Mouse (Mus musculus) spleen, adult 2 months (tissue): ENCODE data around the gene Slc39a9. TPM values are rescaled to one million over a fixed set of nuclear protein-coding genes. Genes with fewer than 3 reads are reported as not detected.

ENCODE experiments used
- DNase-seq, 2 experiments: peaks; one replicate each; pipeline versions ENCODE4 v3.0.0 to v3.0.0-alpha.2; 2012 to 2021; ENCODE audit warnings: low spot score in 2 of 2, low read depth in 1 of 2
- H3K27ac ChIP-seq: fragments of 200-500 bp; 2 replicates; pipeline ENCODE4 v1.5.1; 2012; ENCODE audit warnings: low read length, inconsistent platforms; ENCODE audit not compliant: insufficient read depth
- H3K27me3 ChIP-seq: fragments of 200-500 bp; 2 replicates; pipeline ENCODE4 v1.6.1; 2012; ENCODE audit warnings: mild to moderate bottlenecking, moderate library complexity, low read length, inconsistent platforms; ENCODE audit not compliant: control insufficient read depth, insufficient read depth
- H3K36me3 ChIP-seq: fragments of 200-500 bp; 2 replicates; pipeline ENCODE4 v1.6.1; 2012; ENCODE audit warnings: mild to moderate bottlenecking, low read length, inconsistent platforms; ENCODE audit not compliant: control insufficient read depth, insufficient read depth
- H3K4me1 ChIP-seq: fragments of 200-500 bp; 2 replicates; pipeline ENCODE4 v1.6.1; 2011; ENCODE audit warnings: inconsistent platforms; ENCODE audit not compliant: control insufficient read depth, insufficient read depth, insufficient read length
- H3K4me3 ChIP-seq: fragments of 200-500 bp; 2 replicates; pipeline ENCODE4 v1.5.1; 2011; ENCODE audit warnings: mild to moderate bottlenecking, inconsistent platforms; ENCODE audit not compliant: insufficient read depth, insufficient read length; ENCODE audit errors: extremely low read depth
- CTCF ChIP-seq: fragments of 200-500 bp; IDR thresholded peaks from 2 replicates; pipeline ENCODE4 v1.5.1; 2011; ENCODE audit warnings: mild to moderate bottlenecking, inconsistent platforms; ENCODE audit not compliant: insufficient read depth, insufficient read length, insufficient replicate concordance; ENCODE audit errors: extremely low read depth
- POLR2A ChIP-seq: fragments of 200-500 bp; IDR thresholded peaks from 2 replicates; pipeline ENCODE4 v1.6.1; 2011; ENCODE audit warnings: low read depth, low read length, inconsistent platforms
- WGBS: fragments of 180-500 bp; shearing (Covaris S2); methylation state at CpG from one replicate; pipeline ENCODE4 v1.1.7; 2018; 5-methylcytosine and 5-hydroxymethylcytosine counted together
- polyA plus RNA-seq: library from polyadenylated mRNA; depleted of rRNA; stranded (reverse); fragments of >200 nt; gene quantifications from 2 replicates; pipeline ENCODE4 v1.2.3, GENCODE M21; 2012

The Slc39a9 gene
- polyA plus RNA-seq, 1 experiment = 24.5 TPM

DNA sequence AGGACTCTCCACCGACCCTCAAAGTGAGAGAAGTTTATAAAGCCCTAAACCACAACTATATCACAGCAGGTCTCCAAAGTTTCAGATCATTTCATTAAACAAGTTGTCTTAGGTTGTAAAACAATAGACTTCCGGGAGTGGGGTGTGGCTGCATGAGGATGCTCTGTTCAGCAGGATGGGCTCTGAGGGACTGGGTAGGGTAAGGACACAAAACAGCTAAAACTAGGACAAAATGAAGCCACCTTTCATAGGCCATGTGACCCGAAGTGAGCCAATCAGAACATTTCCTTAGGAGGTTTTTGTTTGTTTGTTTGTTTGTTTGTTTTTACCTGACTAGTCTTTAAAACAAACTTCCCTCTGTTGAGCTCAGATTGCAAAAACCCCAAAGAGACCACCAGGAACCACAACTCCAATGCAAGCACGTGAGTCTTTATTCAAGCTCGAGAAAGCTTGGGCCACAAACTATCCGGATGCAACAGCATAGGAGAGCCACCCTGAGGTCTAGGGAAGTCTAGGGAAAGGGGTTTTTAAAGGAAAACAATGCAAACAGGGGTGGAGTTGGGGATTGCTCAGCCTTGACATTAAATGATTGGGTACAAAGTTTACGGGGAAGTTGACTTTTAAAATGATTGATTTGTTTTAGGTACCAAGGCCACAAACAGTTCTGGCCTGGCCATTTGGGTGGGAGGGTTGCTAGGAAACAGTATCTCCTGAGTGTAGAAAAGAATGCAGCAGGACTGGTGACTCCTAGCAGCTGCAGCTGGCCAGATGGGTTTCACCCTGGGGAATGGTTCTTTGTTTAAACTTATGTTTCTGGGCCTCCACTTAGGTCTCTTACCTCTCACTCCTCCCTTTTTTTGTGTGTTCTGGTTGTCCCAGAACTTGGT, 28.1 kb upstream of the Slc39a9 start:
- Histone ChIP-seq H3K4me3 (no peak overlapping the region), H3K4me1 (no peaks in the 10 kb centered on the region), H3K36me3 (no peaks in the 10 kb centered on the region), H3K27ac (no peak overlapping the region), H3K27me3 (no peaks in the 10 kb centered on the region)
- 70% methylated on average over 7 of the region's 7 CpGs for WGBS
- TF ChIP-seq CTCF (no peak), POLR2A (no peak)
- no peak for DNase-seq

DNA sequence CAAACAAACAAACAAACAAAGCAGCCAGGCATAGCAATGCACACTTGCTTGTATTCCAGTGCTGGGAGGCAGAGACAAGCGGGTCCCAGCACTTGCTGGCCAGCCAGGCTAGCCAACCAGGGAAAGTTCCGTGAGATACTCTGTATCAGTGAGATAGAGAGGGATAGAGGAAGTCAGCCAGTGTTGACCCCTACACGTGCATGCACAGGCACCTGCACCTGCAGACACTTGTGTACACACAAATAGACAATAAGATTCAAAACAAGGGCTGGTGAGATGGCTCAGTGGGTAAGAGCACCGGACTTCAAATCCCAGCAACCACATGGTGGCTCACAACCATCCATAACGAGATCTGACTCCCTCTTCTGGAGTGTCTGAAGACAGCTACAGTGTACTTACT, 23.2 kb upstream of the Slc39a9 start:
- no peaks in the 10 kb centered on the region for H3K4me1 ChIP-seq
- no peak for DNase-seq
- H3K27ac ChIP-seq = no peak overlapping the region
- no peaks in the 10 kb centered on the region for H3K27me3 ChIP-seq
- H3K4me3 ChIP-seq = no peak overlapping the region
- WGBS = 75% methylated on average over 5 of the region's 5 CpGs
- H3K36me3 ChIP-seq = no peaks in the 10 kb centered on the region
- no peak for TF ChIP-seq CTCF
- no peak for TF ChIP-seq POLR2A

GRCm38 (mm10) chr12:80631790-80632189, 11.9 kb upstream of the Slc39a9 start:
- no peak overlapping the region for H3K4me3 ChIP-seq
- peaks cover 22% of the 10 kb centered on the region for H3K36me3 ChIP-seq
- DNase-seq = no peak
- no peak overlapping the region for H3K27ac ChIP-seq
- no peaks in the 10 kb centered on the region for H3K4me1 ChIP-seq
- 96% methylated on average over 5 of the region's 5 CpGs for WGBS
- H3K27me3 ChIP-seq = no peaks in the 10 kb centered on the region
- TF ChIP-seq POLR2A (no peak), CTCF (no peak)

- no peaks in the 10 kb centered on the region for H3K27me3 ChIP-seq
Measured at GRCm38 (mm10) chr12:80642725-80643692, 674 bp upstream of the Slc39a9 start.

DNA sequence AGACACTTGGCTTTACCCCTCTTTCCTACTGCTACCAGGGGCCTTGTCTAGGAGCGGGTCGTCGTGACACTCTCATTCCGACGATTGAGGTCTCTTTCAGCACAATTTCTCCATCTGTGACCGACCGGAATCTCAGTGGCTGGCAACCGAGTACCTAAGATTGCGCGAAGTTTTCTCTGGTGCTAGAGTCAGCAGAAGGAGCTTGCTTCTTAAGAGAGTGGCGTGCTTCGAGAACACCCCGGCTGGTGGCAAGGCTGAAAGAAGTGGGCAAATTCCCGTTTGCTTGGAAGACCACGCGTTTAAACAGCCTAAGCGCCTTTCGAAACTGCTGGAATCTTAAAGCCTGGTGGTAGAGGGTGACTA, 804 bp downstream of the Slc39a9 start:
- H3K27ac ChIP-seq = peak overlapping the region; percentile 56; the same call in 1 of the 2 replicates
- peak in 1 of 2 experiments; percentile 5 for DNase-seq
- H3K4me3 ChIP-seq = peak overlapping the region; percentile 88
- 5% methylated on average over 18 of the region's 18 CpGs for WGBS
- peaks cover 4% of the 10 kb centered on the region; the same call in 1 of the 2 replicates for H3K36me3 ChIP-seq
- H3K27me3 ChIP-seq = no peaks in the 10 kb centered on the region
- TF ChIP-seq POLR2A (no peak), CTCF (no peak)
- peaks cover 10% of the 10 kb centered on the region; the same call in 1 of the 2 replicates for H3K4me1 ChIP-seq

More at GRCm38 (mm10) chr12:80642725-80643692, 674 bp upstream of the Slc39a9 start:
- 1% methylated on average over 48 of the region's 48 CpGs for WGBS
- peaks cover 10% of the 10 kb centered on the region; the same call in 1 of the 2 replicates for H3K4me1 ChIP-seq
- H3K36me3 ChIP-seq = peaks cover 10% of the 10 kb centered on the region
- DNase-seq = peak; percentile 41 to 43
- peak overlapping the region; percentile 53; the same call in 1 of the 2 replicates for H3K27ac ChIP-seq
- TF ChIP-seq CTCF = peak; percentile 13; the same call in 1 of the 2 replicates
- no peak for TF ChIP-seq POLR2A
- H3K4me3 ChIP-seq = peak overlapping the region; percentile 88

GRCm38 (mm10) chr12:80646377-80646776, 2.7 kb downstream of the Slc39a9 start:
- H3K27ac ChIP-seq = no peak overlapping the region

More at GRCm38 (mm10) chr12:80646377-80646776, 2.7 kb downstream of the Slc39a9 start:
- Histone ChIP-seq H3K4me3 (no peak overlapping the region), H3K4me1 (peaks cover 10% of the 10 kb centered on the region; the same call in 1 of the 2 replicates), H3K27me3 (no peaks in the 10 kb centered on the region), H3K36me3 (no peaks in the 10 kb centered on the region)
- DNase-seq = no peak
- 98% methylated on average over 3 of the region's 3 CpGs for WGBS
- no peak for TF ChIP-seq CTCF
- no peak for TF ChIP-seq POLR2A
